Mouse (Mus musculus): ENCODE measurements around the gene Zpr1. TPM values are rescaled to one million over a fixed set of nuclear protein-coding genes. Genes with fewer than 3 reads are reported as not detected.

Zpr1 gene
- 30.3 and 33.5 TPM in 2 replicates for polyA plus RNA-seq (2012; rRNA removed)

DNA sequence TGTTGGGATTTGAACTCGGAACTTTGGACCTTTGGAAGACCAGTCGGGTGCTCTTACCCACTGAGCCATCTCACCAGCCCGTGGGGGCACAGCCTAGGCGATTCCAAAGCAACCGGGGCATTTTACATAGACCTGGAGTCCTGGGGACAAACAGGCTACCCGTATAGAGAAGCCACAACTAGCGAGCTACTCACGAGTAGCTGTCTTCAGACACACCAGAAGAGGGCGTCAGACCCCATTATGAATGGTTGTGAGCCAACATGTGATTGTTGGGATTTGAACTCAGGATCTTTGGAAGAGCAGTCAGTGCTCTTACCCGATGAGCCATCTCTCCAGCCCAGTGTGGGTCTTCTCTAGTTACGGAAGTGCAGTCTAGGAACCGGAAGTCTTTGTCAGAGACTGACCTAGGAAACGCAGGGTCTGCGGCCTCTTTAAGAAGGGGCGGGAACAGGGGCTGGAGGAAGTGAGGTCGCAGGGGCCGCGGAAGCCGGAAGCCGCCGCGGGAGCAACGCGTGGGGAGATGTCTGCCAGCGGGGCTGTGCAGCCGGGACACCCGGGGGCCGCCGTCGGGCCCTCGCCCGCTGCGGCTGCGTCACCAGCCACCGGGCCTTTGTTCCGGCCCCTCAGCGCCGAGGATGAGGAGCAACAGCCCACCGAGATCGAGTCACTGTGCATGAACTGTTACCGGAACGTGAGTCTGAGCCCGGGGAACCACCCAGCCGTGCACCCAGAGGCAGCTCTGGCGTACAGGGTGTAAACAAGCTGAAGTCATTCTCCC lies at the start of gene Zpr1:
TSS of gene Zpr1 (plus strand) at position 388 of the 778 bp plus-strand sequence.
- peak; percentile 78 for DNase-seq (ENCODE audit: low spot score)

DNA sequence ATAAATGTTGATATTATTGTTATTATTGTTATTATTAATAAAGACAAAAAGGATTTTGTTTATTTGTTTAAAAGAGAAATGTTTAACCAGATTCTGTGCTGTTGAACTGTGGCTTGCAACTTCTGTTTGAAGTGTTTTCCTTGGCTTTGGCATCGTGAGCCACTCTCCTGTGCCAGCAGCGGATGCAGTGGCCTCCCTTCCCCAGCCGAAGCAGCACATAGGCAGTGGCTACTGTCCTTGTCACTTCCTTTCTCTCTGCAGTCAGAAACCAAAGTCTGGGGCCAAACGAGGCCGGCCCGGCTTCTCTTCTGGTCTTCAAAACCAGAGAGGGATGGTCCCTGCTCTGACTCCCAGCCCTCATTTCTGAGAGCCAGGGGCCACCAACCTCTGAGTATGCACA lies 49.8 kb upstream of the Zpr1 start:
- no peak for DNase-seq (ENCODE audit: low spot score)

DNA sequence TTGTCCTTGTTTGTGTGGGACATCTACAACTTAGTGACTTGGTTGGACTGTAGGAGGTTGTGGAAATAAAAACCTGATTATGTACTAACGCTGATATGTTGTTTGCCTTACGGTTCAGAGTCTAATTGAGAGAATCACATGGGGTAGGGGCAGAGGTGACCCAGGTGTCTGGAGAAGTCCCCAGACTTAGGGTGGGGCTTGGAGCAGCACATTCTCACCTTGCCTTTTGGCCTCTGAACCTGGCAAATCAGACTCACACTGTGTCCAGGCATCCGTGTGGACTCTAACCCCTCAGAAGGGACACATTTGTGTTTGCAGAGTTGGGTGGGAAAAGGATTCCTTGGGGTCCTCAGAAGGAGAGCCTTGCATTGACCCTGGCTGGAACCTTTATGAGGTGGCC lies 48.8 kb upstream of the Zpr1 start:
- DNase-seq (ENCODE audit: low spot score), result no peak

DNA sequence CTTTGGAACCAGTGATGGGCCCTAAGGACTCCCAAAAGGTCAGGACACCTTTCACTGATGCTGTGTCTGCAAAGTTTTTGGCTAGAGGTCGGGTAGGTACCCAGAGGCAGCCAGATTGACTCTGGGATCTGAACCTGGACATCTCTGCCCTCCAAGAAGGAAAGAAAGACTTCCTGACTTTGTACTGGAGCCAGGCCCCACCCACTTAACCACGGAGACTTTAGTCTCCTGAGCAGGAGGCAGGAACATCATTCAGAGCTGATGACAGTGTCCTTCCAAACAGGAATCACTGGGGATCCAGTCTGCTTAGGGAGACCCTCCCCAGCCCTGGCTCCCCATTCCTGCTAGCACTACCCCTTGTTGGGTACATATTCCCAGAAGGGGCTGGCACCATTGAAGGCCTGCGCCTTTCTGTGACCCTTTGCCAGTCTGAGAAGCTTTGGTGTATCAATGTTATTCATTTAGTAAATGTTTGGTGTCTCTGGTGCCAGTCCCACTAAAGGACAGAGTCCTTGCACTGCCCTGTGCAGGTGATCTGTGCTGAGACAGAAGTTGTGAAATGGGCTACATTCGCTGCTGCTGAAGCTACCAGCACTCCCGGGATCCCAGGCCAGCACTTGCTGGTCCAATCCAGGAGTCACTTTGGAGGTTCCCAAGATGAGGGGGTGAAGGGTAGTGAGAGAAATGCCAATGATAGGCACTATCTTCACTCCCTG lies 47.8 kb upstream of the Zpr1 start:
- no peak for DNase-seq (ENCODE audit: low spot score)

DNA sequence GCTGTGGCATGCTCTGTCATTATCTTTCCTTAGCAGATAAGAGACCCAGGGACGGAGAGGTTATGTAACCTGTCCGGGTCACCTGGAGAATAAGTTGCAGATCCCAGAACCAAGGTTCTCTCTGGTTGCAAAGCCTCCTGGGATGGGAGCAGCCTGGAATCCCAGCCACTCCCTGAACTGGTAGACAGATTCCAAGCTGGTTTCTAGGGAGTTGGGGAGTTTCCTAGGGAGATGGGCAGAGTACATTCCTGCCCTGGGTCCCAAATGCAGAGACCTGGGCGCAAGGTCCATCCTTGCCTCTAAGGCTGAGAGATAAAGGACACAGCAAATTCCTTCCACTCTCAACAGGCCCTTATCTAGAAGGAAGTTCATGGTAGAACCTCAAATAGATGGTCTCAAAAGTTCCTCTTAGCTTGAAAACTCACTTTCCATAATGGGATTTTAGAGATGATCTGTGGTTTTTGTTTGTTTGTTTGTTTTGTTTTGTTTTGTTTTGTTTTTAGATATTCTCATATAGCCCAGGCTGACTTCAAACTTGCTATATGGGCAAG lies 45.7 kb upstream of the Zpr1 start:
- no peak for DNase-seq (ENCODE audit: low spot score)

DNA sequence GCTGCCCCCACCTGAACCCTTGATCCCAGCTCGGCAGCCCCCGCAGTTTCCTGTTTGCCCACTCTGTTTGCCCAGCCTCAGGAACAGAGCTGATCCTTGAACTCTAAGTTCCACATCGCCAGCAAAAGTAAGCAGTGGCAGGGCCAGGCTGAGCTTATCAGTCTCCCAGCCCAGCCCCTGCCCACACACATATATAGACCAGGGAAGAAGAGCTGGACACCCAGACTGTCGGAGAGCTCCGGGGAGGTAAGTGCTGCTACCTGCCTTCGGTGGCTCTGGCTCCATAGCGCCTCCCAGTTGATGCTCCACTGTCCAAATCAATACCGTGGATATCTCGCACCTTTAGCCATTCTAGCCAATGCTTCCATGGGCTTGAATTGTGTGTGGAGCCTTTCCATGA lies 44.4 kb upstream of the Zpr1 start, which contains the start of gene Apoa1:
TSS of gene Apoa1 (plus strand) at position 90 of the 400 bp plus-strand sequence.
- DNase-seq (ENCODE audit: low spot score), result no peak

DNA sequence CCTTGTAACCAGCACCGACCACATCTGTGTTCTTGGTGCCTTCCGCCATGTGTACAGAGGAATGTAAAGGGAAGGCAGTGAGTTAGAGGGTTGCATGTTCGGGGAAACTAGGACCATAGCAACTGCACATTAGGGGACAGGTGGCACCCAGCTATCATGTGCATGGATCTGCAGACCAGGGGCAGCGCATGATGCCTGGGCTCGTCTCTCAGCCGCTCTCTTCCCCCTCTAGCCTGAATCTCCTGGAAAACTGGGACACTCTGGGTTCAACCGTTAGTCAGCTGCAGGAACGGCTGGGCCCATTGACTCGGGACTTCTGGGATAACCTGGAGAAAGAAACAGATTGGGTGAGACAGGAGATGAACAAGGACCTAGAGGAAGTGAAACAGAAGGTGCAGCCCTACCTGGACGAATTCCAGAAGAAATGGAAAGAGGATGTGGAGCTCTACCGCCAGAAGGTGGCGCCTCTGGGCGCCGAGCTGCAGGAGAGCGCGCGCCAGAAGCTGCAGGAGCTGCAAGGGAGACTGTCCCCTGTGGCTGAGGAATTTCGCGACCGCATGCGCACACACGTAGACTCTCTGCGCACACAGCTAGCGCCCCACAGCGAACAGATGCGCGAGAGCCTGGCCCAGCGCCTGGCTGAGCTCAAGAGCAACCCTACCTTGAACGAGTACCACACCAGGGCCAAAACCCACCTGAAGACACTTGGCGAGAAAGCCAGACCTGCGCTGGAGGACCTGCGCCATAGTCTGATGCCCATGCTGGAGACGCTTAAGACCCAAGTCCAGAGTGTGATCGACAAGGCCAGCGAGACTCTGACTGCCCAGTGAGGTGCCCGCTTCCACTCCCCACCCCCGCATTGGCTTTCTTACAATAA lies 43.1 kb upstream of the Zpr1 start:
- DNase-seq (ENCODE audit: low spot score), result peak; percentile 67

DNA sequence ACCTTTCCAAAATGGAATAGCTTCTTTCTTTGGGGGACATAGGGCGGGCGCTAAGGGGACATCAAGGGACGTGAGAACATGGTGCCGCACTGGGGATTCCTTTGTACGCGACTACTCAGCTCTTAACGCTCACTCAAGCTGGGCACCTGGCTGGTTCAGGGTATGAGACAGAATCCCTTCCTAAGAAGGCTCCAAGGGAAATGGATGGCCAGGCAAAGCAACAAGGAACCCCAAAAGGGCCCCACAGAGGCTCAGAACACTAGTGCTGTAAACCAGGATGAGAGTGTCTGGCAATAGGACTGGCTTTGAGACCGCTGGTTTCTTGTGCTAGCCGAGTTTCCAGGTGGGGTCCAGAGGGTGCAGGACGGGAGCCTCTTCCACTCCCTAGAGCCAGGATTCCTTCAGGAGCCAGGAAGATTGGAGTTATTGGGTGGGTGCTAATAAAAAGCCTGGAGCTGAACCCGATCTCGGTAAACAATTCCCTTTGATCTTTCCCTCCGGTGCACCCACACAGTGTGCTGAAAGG lies 42.4 kb upstream of the Zpr1 start:
- no peak for DNase-seq (ENCODE audit: low spot score)

DNA sequence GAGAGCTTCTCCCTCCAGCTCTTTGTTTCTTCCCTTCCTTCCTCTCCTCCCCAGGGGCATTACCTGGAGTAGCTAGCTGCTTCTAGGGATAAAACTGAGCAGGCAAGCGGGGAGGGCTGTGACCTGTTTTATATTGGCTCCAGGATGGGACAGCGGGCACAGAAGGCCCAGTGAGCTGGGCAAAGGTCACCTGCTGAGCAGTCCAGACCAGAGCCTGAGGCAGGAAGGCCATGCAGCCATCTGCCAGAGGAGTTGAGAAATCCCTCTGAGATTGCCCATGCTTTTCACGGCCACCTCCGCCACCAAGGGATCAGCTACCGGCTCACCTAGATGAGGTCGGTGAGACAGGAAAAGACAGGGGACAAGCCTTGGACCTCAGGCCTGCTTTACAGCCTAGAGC lies 37.7 kb upstream of the Zpr1 start:
- no peak for DNase-seq (ENCODE audit: low spot score)

DNA sequence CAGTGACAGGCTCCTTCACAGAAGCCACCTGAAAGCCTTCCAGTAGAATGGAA lies 37.4 kb upstream of the Zpr1 start, which contains the start of gene Apoc3:
TSS of gene Apoc3 (minus strand) at position 41 of the 53 bp plus-strand sequence.
- no peak for DNase-seq (ENCODE audit: low spot score)

DNA sequence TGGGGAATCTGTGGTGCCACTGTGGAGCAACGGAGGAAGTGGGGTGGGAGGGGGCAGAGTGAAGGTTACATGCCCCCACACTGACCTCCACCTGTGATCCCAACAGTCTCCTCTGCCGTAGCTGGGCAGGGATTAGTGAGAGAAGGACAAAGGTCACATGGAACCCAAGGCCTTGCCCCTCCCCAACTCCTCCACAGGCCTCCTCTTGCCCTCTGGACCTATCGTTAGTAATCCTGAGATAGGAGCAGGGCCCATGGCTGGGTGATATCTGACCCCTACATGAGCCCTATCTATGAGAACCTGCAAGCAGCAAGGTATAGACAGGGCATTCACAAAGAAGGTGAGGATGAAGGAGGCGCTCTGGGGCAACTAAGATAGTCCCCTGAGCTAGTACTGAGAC lies 37.2 kb upstream of the Zpr1 start:
- DNase-seq (ENCODE audit: low spot score), result no peak

DNA sequence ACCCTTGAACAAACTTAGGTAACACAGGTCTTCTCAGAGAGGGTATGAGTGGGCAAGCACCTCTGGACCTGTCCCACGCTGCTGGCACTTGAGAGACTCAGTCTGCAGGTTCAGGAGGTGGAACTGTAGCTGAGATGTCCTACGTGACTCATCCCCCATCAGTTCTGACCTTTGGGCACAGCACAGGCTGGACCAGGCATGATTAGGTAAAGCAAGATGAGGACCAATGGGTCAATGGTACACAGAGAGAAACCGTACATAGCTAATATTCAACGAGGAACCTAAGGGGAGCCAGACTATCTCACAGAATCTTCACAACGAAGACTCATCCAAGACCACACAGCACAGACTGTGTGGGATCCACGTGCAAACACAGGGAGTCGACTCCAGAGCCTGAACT lies 34.0 kb upstream of the Zpr1 start:
- no peak for DNase-seq (ENCODE audit: low spot score)

DNA sequence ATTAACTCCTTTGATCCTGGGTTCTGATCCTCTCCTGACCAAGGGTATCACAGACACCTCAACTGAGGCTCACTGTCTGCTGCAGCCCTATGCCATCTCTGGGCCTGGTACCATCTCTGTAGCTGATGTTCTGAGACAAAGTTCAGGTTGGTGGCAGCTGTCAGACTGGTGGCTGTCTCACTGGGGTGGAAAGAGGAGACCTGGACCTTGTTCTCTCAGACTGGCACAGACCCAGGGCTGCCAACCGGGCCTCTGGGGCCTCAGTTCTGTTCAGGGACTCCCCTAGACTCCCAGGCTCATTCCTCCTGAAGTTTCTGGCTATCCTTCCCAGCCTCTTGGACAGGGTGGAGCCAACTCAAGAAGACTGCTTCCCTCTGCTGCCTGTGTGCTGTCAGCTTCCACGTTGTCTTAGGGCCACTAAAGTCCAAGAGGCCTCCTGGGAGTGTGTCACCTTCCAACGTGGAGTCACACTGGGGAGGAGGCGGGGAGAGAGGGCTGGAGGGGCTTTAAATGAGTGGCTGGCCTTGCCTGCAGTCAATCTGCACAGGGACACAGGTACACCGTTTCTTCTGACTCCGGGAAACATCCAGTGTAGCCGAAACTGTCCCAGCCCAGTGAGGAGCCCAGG lies 32.2 kb upstream of the Zpr1 start, which contains the start of gene Apoa4:
TSS of gene Apoa4 (plus strand) at position 171 of the 628 bp plus-strand sequence.
- DNase-seq (ENCODE audit: low spot score), result no peak

DNA sequence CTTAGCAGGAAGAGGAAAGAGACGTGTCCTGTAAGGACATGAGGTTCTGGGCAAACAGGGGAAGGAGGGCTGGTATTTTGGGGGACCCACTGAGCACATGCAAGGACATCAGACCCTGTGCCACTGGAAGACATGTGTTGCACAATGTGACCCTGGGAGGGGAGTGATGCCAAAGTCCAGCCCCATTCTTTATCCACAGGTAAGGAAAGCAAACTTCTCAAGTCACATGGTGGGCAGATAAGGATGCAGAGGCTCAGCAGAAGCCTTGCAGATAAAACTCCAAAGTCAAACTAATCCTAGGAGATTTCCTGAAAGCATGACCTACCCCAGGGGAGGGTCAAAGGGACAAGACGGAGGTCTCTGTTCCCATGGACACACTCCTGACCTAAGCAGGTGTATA lies 31.0 kb upstream of the Zpr1 start:
- no peak for DNase-seq (ENCODE audit: low spot score)

DNA sequence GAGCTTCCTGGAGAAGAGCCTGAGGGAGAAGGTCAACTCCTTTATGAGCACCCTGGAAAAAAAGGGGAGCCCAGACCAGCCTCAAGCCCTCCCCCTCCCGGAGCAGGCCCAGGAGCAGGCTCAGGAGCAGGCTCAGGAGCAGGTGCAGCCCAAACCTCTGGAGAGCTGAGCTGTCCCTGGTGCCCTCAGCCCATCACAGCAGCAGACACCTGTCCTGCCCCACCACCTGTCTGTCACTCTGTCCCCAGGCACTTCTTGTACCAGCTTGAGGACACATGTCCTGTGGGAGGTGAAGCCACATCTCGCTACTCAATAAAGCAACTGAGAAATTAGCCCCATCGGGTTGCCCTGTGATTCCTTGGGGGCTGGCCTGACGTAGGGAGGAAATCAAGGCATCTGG lies 29.7 kb upstream of the Zpr1 start:
- no peak for DNase-seq (ENCODE audit: low spot score)

DNA sequence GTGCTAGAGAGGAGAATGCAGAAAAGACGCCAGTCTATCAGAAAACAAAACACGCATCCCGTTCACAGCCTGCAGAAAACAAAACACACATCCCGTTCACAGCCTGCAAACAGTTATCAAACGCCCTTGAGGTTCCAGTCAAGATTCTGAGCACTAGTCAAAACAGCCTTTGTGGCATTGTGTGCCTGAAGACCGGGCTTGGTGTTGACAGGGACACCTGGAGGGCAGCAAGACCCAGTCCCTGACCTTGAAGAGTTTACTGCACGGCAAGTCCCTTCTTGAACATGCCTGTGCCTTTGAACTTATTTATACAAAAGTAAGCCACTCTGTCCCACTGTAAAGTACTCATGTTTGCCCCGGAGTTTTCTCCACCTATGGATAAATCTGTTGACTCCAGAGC lies 29.3 kb upstream of the Zpr1 start:
- DNase-seq (ENCODE audit: low spot score), result no peak

DNA sequence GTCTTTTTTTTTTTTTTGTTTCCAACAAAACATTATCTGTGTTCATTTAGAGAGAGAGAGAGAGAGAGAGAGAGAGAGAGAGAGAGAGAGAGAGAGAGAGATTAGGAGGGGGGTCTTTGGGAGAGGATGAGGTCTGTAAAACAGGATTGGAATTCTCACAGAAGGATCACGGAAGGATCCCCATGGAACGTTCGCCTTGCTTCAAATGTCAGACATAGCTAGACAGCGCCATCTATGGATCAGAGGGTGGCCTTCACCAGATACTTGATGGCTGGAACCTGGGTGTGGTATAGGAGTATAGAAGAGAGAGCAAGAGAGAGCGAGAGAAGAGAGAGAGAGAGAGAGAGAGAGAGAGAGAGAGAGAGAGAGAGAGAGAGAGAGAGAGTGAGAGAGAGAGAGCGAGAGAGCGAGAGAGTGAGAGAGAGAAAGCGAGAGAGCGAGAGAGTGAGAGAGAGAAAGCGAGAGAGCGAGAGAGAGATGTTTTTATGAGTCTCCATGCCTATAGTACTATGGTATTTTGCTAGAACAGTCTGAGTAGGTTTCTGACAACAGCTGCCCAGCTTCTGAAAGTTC lies 26.0 kb upstream of the Zpr1 start:
- no peak for DNase-seq (ENCODE audit: low spot score)

DNA sequence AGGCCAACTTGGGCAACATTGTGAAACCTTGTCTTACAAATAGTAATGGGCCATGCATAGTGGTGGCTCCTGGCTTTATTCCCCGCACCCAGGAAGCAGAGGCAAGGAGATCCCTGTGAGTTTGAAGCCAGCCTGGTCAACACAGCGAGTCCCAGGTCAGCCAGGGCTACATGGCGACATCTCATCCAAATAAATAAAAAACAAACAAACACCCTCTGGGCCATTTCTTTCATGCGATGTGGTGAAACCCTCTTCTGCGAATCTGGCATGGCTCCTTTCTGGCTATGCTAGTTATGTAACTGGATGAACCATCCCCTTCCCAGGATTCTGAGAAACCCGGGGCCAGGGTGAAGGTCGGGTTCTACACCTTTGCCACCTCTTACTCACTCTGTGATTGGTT lies 16.7 kb upstream of the Zpr1 start:
- DNase-seq (ENCODE audit: low spot score), result no peak

DNA sequence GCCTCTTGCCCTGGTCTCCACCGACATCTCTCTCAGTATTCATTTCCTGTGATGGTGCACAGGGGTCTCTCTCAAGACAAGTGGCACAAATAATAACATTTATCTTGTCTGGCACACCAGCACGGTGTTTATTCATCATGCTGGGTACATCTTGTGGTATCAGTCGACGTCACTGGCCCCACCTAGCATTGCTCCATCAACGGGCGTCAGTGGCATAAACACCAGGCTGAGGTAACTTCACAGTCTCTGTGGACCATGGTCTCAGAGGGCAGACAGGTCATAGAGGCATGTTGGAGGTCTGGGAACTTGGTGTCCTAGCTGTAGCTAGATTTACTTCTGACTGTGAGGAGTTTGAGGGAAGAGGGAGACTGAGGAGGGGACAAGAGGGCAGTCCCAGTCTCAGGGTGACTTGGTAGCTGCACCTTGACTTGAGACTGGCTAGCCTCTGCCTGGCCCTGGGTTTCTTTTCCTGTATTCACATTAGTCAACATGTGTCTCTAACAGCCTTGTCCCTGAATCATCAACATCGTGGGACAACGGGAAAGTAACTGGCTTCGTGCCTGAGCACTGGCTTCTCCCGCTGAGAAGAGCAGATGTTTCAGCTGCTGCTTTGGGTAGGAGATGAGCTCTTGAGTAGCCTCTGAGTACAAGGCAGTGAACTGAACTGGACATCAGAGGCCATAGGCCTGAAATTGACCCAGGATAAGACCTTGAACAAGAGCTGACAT lies 16.0 kb upstream of the Zpr1 start:
- DNase-seq (ENCODE audit: low spot score), result no peak

DNA sequence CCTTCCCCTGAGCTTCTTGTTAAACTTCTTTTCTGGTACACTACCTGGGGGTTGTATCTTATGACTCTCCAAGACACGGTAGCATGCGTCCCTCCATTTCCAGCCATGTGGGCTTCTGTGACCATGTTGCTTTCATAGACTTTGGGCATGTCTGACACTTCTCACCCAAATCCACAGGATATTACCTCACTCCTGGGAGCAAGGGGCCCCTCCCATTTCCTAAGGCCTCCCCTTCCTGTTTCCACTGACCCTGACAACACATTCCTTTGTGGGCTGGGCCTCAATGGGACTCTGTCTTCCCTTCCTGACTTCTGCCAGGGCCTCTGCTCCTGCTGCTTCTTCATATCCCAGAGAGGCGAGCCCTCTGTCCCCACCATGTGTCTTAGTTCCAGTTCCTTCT lies 15.3 kb upstream of the Zpr1 start:
- no peak for DNase-seq (ENCODE audit: low spot score)

DNA sequence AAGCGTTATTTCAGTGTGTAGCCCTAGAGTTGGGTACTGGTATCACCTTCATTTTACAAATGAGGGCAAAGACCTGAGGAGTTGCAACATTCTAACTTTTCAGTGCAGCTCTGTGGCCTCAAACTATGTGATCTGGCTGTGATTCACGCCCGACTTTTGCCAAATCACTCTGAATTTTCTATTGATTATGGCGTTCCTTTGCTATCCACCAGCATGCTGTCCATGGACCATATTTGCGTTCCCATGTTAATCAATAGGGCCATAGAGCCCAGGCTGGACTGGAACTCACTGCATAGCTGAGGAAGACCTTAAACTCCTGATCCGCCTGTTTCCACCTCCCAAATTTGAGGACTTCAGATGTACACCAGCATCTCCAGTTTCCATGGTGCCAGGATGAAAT lies 13.8 kb upstream of the Zpr1 start:
- DNase-seq (ENCODE audit: low spot score), result no peak

Data from urinary bladder, adult 2 months (tissue).